Mouse (Mus musculus) gastrocnemius, postnatal 25 days (tissue): ENCODE data around the gene Col2a1. TPM values are rescaled to one million over a fixed set of nuclear protein-coding genes. Genes with fewer than 3 reads are reported as not detected.

Experiments used
- total RNA-seq, 2 experiments: library from RNA; stranded (reverse); gene quantifications; 1 replicate in 1 of 2; 2 replicates in 1 of 2; pipeline ENCODE4 v1.2.3; 2021

Col2a1 gene
- total RNA-seq, 2 experiments from 2014 or later = 1.9 to 6.3 TPM

Other genes starting within 250 kb of the Col2a1 start
- 1 to 10 TPM; 3.7 to 8.1 TPM for gene Rapgef3, start 236.7 kb downstream of the Col2a1 start, total RNA-seq
- 10 to 100 TPM; 44.7 to 47.2 TPM for gene Slc48a1, start 226.2 kb downstream of the Col2a1 start, total RNA-seq
- gene Hdac7, start 160.2 kb downstream of the Col2a1 start, total RNA-seq = 10 to 100 TPM; 11.9 to 15.0 TPM
- gene Vdr, start 94.1 kb downstream of the Col2a1 start, total RNA-seq = under 1 TPM; 0.18 to 0.32 TPM
- gene Tmem106c, start 40.5 kb downstream of the Col2a1 start, total RNA-seq = 1 to 10 TPM; 4.8 to 7.1 TPM
- 1,000 to 10,000 TPM; 2,083 to 2,117 TPM for gene Pfkm, start 87.9 kb upstream of the Col2a1 start, total RNA-seq
- gene Senp1, start 89.0 kb upstream of the Col2a1 start, total RNA-seq = 1 to 10 TPM; 6.7 to 6.9 TPM
- gene Asb8, start 160.9 kb upstream of the Col2a1 start, total RNA-seq = 100 to 1,000 TPM; 102 to 145 TPM
- gene Ccdc184, start 162.5 kb upstream of the Col2a1 start, total RNA-seq = not detected
- gene Olfr288, start 190.8 kb upstream of the Col2a1 start, total RNA-seq = not detected
- gene Gm44579, start 216.3 kb upstream of the Col2a1 start, total RNA-seq = not detected
- gene Olfr287, start 216.4 kb upstream of the Col2a1 start, total RNA-seq = not detected
- not detected for gene Olfr286, start 229.8 kb upstream of the Col2a1 start, total RNA-seq